Mouse (Mus musculus): ENCODE results near the gene Meox1. TPM values are rescaled to one million over a fixed set of nuclear protein-coding genes. Genes with fewer than 3 reads are reported as not detected.
A peak's percentile ranks its signal among the peaks of the same experiment; 100 is the strongest.

Meox1 gene
- total RNA-seq, 2 experiments from 2014 or later: 0.53 to 0.78 TPM

DNA sequence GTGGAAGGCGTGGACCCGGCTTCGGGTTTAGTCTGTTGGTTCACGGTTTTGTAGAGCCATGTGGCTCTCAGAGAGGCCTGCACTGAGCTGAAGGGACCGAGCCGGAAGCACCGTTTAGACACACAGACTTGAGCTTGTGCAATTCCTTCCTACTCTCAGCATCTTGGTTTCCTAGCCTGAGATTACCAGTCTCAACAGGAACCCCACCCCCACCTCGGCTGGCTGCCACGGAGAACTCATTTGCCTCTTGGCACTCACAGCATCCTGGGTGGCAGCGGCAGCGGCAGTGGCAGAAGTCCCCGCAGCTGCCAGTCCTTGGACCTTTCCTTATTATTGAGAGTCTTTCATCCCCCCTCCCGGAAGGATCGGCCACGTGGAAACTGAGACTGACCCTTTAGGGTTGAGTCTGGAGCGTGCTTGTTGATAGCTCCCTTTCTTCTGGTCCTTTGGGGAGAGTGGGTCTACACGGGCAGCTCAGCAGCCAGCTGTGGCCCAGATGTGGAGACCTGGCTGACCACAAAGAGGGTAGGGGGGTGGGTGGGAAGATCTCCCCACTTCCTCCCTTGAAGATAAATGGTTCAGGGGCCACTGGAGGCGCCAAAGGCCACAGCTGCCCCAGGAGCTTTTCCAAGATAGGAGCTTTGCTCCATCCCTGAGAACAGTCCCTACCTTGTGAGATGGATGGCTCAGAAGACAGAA lies 24.0 kb downstream of the Meox1 start:
- intact Hi-C loops (cut with DNase I): no loop called here
- DNase-seq (ENCODE audit: low spot score in 2 of 2): peak; percentile 37 to 70

DNA sequence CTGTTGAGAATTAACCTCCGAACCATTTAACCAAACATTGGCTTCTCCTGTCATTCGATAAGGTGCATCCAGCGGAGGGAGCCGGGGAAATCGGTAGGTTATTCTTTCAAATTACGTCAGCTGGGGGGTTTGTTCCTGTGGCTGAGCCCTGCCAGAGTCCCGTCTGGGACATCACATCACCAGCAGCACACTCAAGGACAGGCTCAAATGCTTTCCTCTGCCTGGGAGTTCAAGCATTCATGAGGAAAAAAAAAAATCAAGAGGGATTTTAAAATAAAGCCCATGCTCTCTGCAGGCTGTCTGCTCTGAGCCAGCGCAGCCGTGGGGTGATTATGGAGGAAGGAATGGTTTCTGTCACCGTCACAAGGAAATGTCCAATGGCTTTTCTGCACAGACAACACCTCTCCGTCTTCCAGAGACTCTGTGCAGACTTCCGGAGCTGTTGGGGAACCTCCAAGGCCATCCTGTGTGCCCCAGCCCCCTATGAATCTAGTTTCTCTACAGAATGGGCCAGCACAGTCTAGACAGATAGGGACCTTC lies 26.6 kb downstream of the Meox1 start:
- intact Hi-C loops (cut with DNase I): no loop called here
- no peak for DNase-seq (ENCODE audit: low spot score in 2 of 2)

DNA sequence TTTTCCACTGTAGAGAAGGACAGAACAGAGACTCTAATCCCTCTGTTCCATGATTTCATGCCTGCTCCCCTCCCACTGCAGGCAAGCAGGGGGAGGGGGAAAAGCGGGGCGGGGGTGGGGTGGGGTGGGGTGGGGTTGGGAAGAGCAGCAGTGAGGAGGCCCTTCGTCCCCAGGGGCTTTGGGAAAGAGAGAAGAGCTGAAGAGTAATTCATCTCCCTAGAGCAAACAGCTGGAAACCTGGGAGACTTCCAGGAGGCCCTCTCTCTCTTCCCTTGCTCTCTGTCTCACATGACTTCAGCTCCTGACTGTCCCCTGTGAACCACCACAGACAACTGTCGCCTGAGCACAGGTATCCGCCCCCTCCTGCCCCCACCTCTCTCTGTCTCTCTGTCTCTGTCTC lies 35.4 kb downstream of the Meox1 start:
- no peak for DNase-seq (ENCODE audit: low spot score in 2 of 2)
- intact Hi-C loops (cut with DNase I): no loop called here

DNA sequence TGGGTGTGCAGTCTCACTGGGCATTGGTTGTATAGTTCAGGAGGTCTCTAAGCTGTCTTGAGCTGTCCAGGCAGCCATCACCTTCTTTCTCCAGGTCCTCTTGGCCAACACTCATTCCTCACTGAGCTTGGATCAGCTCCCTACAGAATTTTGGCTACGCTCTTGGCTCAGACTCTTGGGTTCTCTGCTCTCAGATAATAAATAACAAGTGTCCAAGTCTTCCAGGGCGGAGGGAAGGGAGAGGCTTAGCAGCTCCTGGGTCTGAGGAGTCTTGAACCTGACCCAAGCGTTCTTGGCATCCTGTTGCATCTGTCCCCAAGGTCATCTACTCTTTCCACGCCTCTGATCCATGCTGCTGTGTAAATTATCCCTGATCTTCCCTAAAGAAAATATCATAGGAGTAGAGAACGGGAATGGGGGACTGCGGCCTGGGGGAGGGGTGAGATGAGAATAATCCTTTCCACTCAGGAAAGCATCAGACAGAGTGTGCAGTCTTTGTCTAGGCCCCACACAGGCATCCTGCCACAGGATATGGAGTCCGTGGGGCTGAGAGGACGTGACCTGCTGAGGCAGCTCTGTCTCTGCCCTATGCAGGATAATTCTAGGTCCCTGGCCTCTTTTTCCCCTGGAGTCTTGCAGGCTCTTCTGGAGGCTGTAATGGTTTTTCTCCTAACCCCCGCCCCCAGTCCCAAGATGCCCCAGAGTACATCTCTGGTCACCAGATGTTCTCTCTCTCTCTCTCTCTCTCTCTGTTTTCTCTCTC lies 38.0 kb downstream of the Meox1 start:
- intact Hi-C loops (cut with DNase I): no loop called here
- DNase-seq (ENCODE audit: low spot score in 2 of 2): no peak

DNA sequence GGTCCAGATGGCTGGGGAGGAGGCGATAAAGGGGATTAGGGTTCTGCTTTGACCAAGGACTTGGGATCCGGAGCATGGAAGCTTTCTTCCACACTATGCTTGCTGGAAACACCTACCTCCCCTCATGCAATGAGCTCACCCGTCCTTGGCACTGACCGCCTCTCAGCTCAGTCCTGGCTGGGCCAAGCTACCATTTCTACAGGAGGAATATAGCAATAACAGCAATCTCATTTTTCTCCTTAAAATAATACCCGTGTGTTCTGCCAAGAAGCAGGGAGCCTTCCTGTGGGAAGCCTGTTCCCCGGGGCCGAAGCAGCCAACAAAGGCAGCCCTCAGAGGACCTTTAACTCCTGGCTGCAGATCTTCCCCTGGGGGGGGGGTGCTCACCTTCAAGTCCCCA lies 43.1 kb downstream of the Meox1 start:
- no peak for DNase-seq (ENCODE audit: low spot score in 2 of 2)
- intact Hi-C loops (cut with DNase I): no loop called here

DNA sequence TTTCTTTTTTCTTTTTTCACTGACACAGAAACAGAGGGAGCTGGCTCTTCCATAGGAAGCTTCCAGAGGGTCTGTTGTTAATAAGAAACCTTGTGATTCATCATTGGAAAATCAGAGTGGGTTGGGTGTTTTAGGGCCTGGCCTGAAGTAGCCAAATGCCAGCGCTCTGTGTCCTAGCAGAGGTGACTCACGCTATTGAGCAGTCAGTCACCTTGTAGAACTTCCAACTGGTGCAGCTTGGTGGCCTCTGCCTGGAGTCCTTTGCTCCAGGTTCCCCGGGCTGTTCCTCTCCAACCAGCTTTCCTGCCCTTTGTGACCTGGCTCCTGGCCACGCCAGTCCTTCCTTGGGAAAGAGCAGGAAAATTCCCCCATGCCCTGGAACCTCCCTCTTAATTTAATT lies 44.9 kb downstream of the Meox1 start:
- intact Hi-C loops (cut with DNase I): no loop called here
- DNase-seq (ENCODE audit: low spot score in 2 of 2): no peak

DNA sequence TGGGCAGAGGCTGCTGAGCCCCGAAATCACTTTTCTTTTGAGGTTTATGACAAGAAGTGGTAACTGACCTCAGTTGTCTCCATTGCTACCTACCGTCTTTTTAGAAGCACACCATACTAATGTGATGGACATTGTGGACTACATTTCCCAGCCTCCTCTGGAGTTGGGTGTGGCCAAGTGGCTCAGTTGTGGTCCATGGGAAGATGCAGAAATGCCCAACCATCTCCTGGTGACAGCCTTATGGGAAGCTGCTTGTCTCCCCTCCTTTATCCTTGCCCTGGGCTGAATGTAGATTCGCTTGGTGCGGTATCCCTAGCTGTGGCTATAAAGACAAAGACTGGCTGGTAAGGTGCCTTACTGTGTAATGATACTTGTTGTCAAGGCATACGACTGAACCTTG lies 46.7 kb downstream of the Meox1 start:
- intact Hi-C loops (cut with DNase I): no loop called here
- DNase-seq (ENCODE audit: low spot score in 2 of 2): no peak

DNA sequence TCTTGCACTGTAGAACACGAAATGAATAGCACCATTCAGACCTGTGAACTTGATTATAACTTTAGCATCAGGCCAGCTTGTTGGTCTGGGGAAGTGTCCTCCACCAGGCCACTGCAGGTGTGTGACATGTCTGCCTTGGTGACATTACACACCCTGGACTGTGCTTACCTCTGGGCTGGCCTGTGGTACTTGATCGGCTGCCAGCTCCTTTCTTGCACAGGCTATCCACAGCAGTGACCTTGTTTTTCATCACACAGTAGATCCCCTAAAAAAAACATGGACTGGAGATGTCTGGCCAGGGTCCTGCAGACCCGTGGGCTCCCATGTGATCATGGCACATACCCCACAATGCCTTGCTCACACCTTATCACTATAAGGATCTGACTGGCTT lies 51.4 kb downstream of the Meox1 start:
- DNase-seq (ENCODE audit: low spot score in 2 of 2): no peak
- intact Hi-C loops (cut with DNase I): no loop called here

DNA sequence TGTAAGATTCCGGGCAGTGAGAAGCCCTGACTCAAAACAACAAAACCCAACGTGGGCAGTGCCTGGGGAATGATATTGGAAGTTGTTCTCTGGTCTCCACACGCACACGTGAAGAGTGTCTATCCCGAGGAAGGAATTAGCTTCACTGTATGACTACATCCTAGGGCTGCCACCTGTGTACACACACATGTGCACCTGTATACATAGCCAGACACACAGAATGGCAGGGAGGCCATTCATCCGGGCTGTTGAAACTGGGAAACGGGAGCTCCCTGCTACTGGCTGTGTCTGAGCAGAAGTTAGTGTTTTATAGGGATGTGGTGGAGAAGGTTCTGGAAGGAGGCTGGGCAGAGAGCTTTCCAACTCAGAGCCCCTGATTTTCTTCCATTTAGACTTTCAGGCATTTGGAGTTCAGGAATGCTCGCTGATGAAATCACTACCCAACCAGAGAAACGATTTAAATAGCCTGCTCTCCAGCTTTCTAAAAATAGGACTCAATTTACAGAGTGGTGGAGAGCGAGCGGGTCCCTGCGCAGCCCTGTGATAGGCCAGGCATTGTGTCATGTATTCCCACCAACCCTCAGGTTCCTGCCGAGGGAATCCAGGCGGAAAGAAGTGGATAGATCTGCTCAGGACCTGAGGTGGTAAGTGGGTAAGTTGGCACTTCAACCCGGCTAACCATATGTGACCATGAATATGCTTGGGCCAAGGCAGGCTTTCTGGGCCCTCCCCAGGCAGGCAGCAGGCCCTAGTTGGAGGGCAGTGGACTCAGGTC lies 52.0 kb downstream of the Meox1 start:
- intact Hi-C loops (cut with DNase I): no loop called here
- DNase-seq (ENCODE audit: low spot score in 2 of 2): peak in 1 of 2 experiments; percentile 50

DNA sequence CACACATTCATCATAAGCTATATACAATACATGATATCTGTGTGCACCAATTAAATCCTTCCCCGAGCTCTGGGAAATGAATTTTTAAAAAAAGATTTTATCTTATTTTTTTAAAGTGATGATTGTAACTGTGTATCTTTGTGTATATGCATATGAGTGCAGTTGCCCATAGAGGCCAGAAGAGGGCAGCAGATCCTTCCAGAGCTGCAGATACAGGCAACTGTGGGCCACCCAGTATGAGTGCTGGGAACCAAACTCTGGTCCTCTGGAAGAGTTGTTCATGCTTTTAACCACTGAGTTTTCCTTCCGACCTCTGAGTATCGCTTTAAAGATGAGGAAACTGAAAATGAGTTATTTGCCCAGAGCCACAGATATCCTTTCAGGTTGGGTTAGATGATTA lies 53.8 kb downstream of the Meox1 start:
- intact Hi-C loops (cut with DNase I): no loop called here
- DNase-seq (ENCODE audit: low spot score in 2 of 2): no peak

DNA sequence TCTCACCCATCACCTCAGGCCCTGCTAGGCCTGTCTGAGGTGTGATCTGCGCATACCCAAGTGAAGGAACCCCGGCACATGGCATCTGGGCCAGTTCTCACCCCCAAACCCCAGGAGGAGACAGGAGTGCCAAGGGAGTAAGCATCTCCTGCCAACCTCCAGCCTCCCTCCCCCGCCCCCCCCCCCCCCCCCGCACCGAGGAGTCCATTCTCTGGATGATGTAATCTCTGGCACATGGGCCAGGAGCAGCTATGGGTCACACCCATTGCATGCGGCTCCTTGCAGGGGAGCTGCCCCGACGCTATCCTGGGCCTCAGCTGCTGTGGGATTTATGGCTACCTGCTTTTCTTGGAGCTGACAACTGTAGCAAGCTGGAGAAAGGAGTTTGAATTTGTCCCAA lies 54.7 kb downstream of the Meox1 start:
- no peak for DNase-seq (ENCODE audit: low spot score in 2 of 2)
- intact Hi-C loops (cut with DNase I): no loop called here

DNA sequence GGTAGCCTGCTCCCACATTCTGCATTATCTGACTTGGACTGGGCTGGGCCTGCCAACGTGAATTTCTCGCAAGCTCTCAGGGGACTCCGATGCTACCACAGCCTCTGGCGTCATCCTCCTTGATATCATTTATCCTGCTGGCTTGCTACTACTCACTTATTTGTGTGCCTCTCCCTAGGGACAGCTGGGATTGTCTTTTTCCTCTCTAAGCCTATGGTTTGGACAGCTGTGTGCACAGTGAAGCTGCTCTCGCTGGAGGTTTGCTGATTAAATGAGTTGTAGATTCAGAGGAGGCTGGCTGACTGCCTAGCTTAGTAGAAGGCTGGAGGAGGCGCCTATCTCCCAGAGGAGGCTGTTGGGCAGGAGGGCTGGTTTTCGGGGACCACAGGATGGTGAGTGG lies 62.2 kb downstream of the Meox1 start:
- peak; percentile 46 to 84 for DNase-seq (ENCODE audit: low spot score in 2 of 2)
- intact Hi-C loops (cut with DNase I): no loop called here

DNA sequence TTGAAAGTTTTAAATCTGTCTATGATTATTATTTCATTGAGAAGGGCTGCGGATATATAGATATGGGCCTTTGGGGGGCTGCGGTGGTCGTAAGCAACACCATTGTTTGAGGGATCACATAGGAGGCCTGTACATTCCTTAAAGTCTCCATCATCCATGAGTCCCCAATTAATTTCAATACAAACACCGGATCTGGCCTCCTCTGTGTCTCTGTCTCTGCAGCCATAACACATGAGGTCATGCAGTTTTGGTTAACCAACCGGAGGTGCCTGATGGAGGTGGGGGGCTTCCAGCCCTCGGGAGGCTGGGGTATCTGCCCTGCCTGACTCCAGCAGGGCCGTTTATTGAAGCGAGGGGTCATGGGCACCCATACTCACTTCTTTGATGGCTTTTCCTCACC lies 63.6 kb downstream of the Meox1 start:
- intact Hi-C loops (cut with DNase I): no loop called here
- DNase-seq (ENCODE audit: low spot score in 2 of 2): no peak

DNA sequence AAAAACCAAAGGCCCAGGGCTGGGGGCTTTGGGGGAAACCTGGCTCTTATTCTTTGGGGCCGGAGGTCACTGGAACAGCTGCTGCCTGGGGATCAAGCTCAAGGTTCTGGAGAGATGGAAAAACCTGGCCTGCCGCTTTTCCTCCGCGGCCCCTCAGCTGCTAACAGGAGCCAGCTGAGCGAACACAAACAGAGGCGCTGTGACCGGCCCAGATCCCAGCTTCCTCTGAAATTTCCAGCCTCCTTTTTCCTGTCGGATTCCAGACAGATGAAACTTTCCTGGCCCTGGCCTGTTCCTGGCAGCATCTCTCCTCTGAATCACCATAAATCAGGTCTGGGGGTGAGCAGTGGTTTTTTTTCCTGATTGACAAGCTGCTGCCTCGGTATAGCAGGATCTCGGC lies 64.1 kb downstream of the Meox1 start:
- no peak for DNase-seq (ENCODE audit: low spot score in 2 of 2)
- intact Hi-C loops (cut with DNase I): no loop called here

DNA sequence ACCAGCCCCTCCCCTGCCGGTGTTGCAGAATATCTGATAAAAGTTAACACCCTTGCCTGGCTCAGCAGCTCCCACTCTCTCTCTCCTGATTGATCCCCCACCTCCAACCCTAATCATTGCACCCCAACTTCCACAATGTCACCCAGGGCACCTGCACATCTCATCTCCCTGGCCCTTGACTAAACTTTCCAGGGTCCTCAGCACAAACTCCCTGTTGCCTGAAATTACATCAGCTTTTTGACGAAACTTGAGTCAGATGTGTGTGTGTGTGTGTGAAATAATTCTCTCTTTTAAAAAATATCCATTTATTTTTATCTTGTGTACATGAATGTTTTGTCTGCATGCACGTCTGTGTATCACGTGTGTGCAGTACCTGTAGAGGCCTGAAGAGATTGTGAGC lies 65.5 kb downstream of the Meox1 start:
- intact Hi-C loops (cut with DNase I): no loop called here
- no peak for DNase-seq (ENCODE audit: low spot score in 2 of 2)

Other genes starting within 250 kb of the Meox1 start
- 10 to 100 TPM; 23.9 to 32.1 TPM for gene Arl4d, start 228.8 kb downstream of the Meox1 start, total RNA-seq (2021)
- gene Dhx8, start 161.5 kb downstream of the Meox1 start, total RNA-seq (2021): 10 to 100 TPM; 38.2 to 39.3 TPM
- gene Etv4, start 109.0 kb downstream of the Meox1 start, total RNA-seq (2021): 10 to 100 TPM; 18.1 to 20.3 TPM
- not detected for gene Sost, start 72.6 kb upstream of the Meox1 start, total RNA-seq (2021)
- not detected for gene Cfap97d1, start 89.9 kb upstream of the Meox1 start, total RNA-seq (2021)
- gene Dusp3, start 92.6 kb upstream of the Meox1 start, total RNA-seq (2021): 100 to 1,000 TPM; 217 to 237 TPM
- 10 to 100 TPM; 71.2 to 72.9 TPM for gene Mpp3, start 134.1 kb upstream of the Meox1 start, total RNA-seq (2021)
- gene Cd300lg, start 147.1 kb upstream of the Meox1 start, total RNA-seq (2021): not detected
- 100 to 1,000 TPM; 153 to 174 TPM for gene Mpp2, start 194.1 kb upstream of the Meox1 start, total RNA-seq (2021)
- gene Ppy, start 206.9 kb upstream of the Meox1 start, total RNA-seq (2021): not detected
- gene Pyy, start 213.5 kb upstream of the Meox1 start, total RNA-seq (2021): not detected

Measured in left cerebral cortex, postnatal 25 days (tissue).